Mouse (Mus musculus): ENCODE results near the gene Clic1.
"Not testable (repeated sequence)": the region's sequence is repeated elsewhere in the genome, so short reads cannot be mapped to it uniquely, and the experiment has no call there.

Clic1 gene

DNA sequence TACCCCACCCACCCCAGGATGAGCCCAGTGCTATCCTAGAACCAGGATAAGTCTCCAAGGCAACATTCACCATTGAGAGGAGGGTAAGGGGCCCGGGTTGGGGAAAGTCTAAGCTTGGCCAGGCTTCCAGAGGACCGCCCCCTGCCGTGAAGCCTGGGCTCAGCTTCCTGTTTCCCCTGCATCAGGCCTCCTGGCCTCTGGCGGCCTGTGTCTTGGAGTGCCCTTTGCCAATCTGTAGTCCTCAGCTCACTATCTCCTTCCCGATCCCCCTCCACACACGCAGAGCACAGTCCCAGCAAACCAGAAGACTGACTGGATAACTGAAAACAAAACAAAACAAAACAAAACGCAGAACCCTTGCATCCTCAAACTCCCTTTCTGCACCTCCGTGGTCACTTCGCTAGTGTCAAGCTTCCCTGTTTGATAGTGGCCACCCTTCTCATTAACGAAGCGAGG, at the start of gene Clic1:
Gene Clic1 (plus strand): TSS at position 406 of the 456 bp plus-strand sequence.
- DNase-seq (ENCODE audit: low spot score): no peak

DNA sequence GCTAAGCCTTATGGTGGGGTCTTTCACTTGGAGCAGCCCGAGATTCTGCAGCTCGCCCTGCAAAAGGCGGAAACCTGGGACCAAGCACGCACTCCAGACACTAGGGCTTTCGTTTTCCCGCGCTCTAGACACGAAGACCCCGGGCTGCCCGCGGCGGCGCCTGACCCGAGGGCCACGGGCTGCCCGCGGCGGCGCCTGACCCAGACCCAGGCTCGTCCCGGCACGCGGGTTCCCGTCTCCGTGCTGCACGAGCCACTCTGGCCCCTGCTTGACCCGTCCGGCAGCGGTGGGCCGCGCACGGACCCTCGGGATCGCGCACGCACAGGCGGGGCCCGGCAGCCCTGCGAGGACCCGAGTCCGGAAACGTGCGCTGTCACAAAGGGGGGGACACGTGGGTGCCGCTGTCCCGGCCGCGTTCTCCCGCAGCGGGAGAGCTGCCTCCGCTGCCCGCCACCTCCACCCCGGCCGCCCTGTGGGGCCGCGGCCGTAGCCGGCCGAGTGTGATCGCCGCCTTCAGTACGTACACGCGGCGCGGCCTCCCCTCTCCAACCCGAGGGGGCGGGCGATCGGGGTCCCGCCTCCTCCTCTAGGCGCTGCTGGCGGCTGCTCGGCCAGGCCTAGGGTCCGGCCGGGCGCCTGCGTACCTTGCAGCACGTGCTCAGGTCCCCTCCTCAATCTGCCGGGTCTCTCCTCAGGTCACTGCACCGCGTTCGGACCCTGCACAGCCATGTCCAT, 48.9 kb upstream of the Clic1 start, which contains the start of gene Vars:
Gene Vars (plus strand): TSS at position 271 of the 735 bp plus-strand sequence.
- DNase-seq (ENCODE audit: low spot score): peak; percentile 89

DNA sequence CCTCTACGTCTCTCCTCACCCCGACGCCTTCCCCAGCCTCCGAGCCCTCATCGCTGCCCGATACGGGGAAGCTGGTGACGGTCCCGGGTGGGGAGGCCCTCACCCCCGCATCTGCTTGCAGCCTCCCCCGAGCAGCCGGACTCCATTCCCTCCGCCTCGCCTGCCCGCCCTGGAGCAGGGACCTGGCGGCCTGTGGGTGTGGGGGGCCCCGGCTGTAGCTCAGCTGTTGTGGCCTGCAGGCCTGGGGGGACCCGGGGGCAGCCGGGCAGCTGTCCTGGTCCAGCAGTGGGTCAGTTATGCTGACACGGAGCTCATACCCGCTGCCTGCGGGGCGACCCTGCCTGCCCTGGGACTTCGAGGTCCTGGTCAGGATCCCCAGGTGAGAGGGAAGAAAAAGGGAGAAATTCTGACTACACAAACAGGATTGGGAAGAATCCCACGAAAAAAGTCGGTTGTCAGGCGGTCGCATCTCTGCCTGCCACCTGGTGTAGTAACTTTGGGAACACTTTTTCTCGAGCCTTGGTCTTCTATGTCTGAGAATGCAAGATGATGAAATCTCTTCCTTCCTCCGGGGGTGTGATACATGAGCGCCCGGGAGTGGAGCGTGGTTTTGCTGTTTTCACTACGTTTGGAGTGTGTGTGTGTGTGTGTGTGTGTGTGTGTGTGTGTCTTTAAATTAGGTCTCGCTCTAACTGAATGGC, 48.2 kb upstream of the Clic1 start:
- no peak for DNase-seq (ENCODE audit: low spot score)

- no peak for DNase-seq (ENCODE audit: low spot score)
Measured at GRCm38 (mm10) chr17:35002153-35002865, 47.5 kb upstream of the Clic1 start.

DNA sequence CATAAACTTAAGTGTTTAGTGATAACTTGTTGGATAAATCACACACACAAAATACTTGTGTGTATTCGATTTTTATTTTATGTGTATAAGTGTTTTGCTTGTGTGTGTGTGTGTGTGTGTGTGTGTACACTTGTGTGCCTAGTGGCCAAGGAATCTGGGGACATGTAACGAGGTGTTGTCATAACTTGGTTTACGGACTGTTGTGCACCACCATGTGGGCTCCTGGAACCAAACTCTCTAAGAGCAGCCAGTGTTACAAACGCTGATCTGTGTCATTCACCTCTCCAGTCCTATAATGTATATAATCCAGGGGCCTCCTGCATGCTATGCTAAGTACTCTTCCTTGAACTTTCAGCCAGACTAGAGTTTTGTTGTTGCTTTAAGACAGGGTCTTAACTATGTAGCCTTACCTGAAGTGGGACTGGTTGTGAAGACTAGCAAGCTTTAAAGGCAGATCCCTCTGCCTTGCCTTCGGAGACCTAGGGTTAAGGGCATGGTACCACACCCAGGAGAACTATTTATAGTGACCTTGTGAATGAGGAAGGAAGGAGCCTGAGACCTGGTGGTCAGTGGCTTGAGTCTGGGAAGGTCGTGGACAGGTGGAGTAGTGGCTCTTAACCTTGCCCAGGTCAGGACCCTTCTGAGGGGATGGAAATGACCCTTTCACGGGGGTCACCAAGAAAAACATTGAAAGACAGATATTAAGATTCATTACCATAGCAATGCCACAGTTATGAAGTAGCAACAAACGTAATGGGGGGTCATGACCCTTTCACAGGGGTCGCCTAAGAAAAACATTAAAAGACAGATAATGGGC, 46.5 kb upstream of the Clic1 start:
- DNase-seq (ENCODE audit: low spot score): no peak

GRCm38 (mm10) chr17:35004075-35004717, 45.6 kb upstream of the Clic1 start:
- DNase-seq (ENCODE audit: low spot score): no peak

DNA sequence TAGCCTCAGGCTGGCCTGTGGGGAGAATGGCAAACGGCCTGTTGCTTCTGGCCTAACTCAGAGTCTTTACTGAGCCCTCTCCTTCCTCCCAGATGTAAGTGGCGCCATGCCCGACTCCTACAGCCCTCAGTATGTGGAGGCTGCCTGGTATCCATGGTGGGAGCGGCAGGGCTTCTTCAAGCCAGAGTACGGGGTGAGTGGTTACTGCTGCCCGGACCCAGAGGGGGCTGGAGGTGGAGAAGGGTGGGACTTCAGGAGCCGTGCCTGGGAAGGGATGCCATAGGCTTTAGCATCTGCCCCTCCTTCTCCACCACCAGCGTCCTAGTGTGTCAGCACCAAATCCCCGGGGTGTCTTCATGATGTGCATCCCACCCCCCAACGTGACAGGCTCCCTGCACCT, 44.6 kb upstream of the Clic1 start:
- DNase-seq (ENCODE audit: low spot score): no peak

DNA sequence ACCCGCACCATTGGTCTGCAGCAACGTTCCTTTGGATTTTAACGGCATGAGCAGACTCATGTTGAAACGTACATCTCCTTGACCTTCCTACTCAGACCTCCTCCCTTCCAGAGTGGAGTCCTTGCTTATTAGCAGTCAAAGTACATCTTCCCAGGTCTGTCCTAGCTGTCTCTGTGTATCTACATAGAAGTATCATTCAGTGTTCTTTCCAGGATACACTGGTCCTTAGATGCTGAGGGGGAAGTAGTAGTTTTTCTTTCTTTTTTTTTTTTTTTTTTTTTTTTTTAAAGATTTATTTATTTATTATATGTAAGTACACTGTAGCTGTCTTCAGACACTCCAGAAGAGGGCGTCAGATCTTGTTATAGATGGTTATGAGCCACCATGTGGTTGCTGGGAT, 43.9 kb upstream of the Clic1 start:
- DNase-seq (ENCODE audit: low spot score): not testable (repeated sequence)

GRCm38 (mm10) chr17:35007387-35007991, 42.3 kb upstream of the Clic1 start:
- DNase-seq (ENCODE audit: low spot score): no peak

- no peak for DNase-seq (ENCODE audit: low spot score)
Measured at GRCm38 (mm10) chr17:35009586-35009985, 40.2 kb upstream of the Clic1 start.

GRCm38 (mm10) chr17:35011440-35011839, 38.3 kb upstream of the Clic1 start:
- DNase-seq (ENCODE audit: low spot score): no peak

- no peak for DNase-seq (ENCODE audit: low spot score)
Measured at GRCm38 (mm10) chr17:35012430-35012829, 37.3 kb upstream of the Clic1 start.

- no peak for DNase-seq (ENCODE audit: low spot score)
Measured at GRCm38 (mm10) chr17:35013221-35013620, 36.5 kb upstream of the Clic1 start.

- no peak for DNase-seq (ENCODE audit: low spot score)
Measured at GRCm38 (mm10) chr17:35015296-35015695, 34.5 kb upstream of the Clic1 start.

GRCm38 (mm10) chr17:35016376-35016775, 33.4 kb upstream of the Clic1 start, which contains the start of gene Vwa7:
Gene Vwa7 (plus strand): TSS chr17:35016579.
- DNase-seq (ENCODE audit: low spot score): peak; percentile 62

DNA sequence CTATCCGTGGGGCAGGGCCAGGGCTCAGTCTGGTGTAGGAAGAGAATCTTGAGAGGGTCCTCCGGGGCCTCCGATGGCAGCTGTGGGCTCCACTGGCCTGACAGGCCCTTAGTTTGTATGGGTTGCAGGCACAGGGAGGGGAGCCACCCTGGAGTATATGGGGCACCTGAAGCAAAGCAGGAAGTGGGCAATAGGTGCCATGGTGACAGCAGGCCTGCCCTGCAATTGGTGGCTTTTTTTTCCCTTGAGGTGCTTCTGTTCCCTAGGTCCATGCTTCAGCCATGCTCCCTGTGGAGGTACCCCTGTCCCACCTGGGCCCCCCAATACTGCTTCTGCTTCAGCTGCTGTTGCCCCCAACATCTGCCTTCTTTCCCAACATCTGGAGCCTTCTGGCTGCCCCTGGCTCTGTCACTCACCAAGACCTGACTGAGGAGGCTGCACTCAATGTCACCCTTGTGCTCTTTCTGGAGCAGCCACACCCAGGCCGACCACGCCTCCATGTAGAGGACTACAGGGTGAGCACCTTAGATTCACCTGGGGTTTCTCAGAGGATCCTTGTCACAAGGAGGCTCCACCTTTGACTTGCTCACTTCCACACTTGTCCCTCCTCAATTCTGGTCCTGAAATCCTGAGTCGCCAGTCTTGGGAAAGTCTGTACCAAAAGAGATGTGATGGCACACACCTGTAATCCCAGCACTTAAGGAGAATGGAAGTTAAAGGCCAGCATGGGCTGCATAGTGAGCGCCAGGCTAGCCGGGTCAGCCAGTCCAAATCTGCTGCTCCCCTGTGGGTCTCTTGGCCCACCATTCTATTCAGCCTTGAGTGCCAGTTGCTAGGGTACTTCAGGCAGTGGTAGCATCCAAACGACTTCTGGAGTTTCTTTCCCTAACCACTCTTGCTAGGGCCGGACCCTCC, 32.7 kb upstream of the Clic1 start:
- no peak for DNase-seq (ENCODE audit: low spot score)

DNA sequence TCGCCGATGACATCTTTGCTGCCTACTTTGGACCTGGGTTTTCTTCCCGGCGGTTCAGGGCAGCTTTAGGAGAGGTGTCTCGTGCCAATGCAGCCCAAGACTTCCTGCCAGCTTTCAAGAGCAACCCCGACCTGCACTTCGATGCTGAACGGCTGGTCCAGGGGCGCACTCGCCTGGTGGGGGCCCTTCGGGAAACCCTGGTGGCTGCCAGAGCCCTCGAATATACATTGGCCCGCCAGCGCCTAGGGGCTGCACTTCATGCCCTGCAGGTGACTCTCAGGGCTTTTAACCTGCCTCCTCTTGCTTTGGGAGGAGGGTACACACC, 32.1 kb upstream of the Clic1 start:
- DNase-seq (ENCODE audit: low spot score): no peak

GRCm38 (mm10) chr17:35018171-35018570, 31.6 kb upstream of the Clic1 start:
- no peak for DNase-seq (ENCODE audit: low spot score)

DNA sequence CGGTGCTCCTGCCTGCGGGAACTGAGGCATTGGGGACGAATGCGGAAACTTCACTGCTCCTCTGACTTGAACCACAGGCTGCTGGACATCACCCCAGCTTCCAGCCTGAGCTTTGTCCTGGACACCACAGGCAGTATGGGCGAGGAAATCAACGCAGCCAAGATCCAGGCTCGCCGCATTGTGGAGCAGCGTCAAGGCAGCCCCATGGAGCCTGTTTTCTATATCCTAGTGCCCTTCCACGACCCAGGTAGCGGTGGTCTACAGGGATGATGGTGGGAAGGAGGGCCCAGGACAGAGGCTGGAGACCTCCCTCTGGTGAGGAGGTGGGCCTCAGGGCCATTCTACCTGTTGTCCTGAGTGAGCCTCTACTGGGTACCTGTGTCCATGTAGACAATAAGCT, 29.9 kb upstream of the Clic1 start:
- no peak for DNase-seq (ENCODE audit: low spot score)

DNA sequence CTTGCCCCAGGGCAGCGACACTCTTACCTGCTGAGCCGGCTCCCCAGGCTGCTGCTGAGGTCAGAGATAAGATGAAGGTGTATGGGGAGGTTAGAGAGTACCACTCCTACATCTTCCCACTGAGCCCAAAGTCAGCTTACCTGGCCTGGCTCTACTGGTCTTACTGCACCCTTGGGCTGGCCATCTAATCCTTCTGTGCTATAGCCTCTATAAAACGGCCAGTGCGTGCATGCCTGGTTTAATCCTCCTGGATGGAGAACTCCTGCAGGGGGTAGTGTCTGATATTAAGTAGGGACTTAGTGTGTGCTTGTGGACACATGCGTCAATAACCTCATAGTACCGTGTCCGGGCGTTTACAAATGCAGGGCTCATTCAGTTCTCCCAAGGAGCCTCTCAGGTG, 29.2 kb upstream of the Clic1 start:
- DNase-seq (ENCODE audit: low spot score): no peak
